Mouse (Mus musculus) small intestine, adult 2 months (tissue): ENCODE data around the gene Eef2k.

Source experiments
- CTCF ChIP-seq: fragments of 200-500 bp; IDR thresholded peaks from 2 replicates; pipeline ENCODE4 v1.5.1; 2012; ENCODE audit warnings: low read depth, mild to moderate bottlenecking, control low read depth, inconsistent platforms, low read length, moderate library complexity, mixed read lengths; ENCODE audit not compliant: insufficient replicate concordance, insufficient read length; ENCODE audit errors: extremely low read depth
- POLR2A ChIP-seq: fragments of 200-500 bp; IDR thresholded peaks from 2 replicates; pipeline ENCODE4 v1.6.1; 2012; ENCODE audit warnings: low read depth, mild to moderate bottlenecking, control low read depth, inconsistent platforms, low read length, moderate library complexity

GRCm38 (mm10) chr7:120843037-120843621, 498 bp downstream of the Eef2k start:
- TF ChIP-seq CTCF, result no peak
- TF ChIP-seq POLR2A, result peak; percentile 34; the same call in 1 of the 2 replicates
